ENCODE assay signal across 15 mouse cellular contexts in the genomic region with DNA sequence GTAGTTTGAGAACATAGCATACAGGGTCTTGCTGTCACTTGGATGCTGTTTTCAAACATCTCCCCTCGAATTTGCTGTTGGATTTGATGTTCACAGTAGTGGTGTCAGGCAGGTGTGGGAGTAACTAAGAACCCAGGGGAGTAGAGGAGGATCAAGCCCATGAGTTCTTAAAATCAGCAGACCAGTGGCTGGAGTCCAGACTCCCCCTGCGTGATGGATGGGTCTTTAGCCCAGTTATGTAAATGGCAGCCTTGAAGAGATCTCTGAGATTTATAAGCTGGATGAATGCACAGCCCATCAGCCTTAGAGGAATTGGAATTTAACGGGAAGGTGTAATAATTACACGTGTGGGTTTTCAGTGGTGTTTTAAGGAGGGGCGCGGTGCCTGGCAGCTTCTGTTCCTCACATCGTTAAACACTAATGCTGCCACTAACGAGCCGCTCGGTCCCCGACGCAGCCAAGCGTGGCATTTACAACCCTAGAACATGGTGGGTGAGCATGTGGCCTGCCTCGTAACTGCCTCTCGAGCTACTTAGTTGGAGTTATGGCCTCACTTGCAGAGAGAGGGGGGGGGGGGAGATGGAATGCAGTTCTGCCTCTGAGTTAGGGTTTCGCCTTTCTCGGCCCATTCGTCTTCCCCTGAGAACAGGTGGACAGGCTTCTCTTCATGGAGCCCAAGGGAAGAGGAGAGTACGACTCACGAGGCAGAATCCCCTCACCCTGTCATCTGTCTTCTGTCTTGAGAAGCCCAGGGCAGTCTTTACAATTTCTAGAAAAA.
DNase-seq lines count a peak whose midpoint lies in the region; ATAC-seq and TF ChIP-seq lines count a peak whose summit lies in the region.
"Had no signal": no experiment of that assay in that cellular context is flagged by ENCODE, and none has a peak within 500 bp of the region (broad histone marks: within the 10 kb centered on the region; RNA-seq: fewer than 3 reads in every experiment).

No protein-coding gene starts in this region.

- WGBS in hindbrain, embryonic 12.5 days: 59% methylated on average over 20 of the region's 20 CpGs
- WGBS in hindbrain, embryonic 10.5 days: 83% methylated on average over 20 of the region's 20 CpGs
- 49% methylated on average over 20 of the region's 20 CpGs for WGBS in hindbrain, embryonic 16.5 days
- WGBS in neural tube, embryonic 15.5 days: 19% methylated on average over 20 of the region's 20 CpGs
- 63% methylated on average over 20 of the region's 20 CpGs for WGBS in intestine, postnatal 0 days

- no peak overlapping the region for H3K27ac ChIP-seq in hindbrain, embryonic 12.5 days
- H3K27ac ChIP-seq in hindbrain, embryonic 10.5 days: no peak overlapping the region
- H3K27ac ChIP-seq in hindbrain, embryonic 16.5 days (ENCODE audit: low read depth, low read length): no peak overlapping the region
- 0 out of 2 replicates have a peak overlapping the region, but pooled peaks have one; percentile 33 for H3K27ac ChIP-seq in neural tube, embryonic 15.5 days (replicated peaks)
- H3K27ac ChIP-seq in intestine, postnatal 0 days (ENCODE audit: low read depth, low read length): no peak overlapping the region
- H3K27ac ChIP-seq: embryonic facial prominence, embryonic 13.5 days; midbrain, embryonic 13.5 days had no signal

- H3K4me2 ChIP-seq in hindbrain, embryonic 12.5 days (replicated peaks): no peak overlapping the region
- H3K4me2 ChIP-seq in hindbrain, embryonic 16.5 days (ENCODE audit: low read length): no peak overlapping the region
- H3K4me2 ChIP-seq in neural tube, embryonic 15.5 days: peak overlapping the region; percentile 7; the same call in 1 of the 2 replicates
- H3K4me2 ChIP-seq in intestine, postnatal 0 days (replicated peaks; ENCODE audit: low read depth): no peak overlapping the region
- H3K4me2 ChIP-seq: embryonic facial prominence, embryonic 13.5 days; heart, embryonic 12.5 days; midbrain, embryonic 13.5 days had no signal

- no peaks in the 10 kb centered on the region for H3K36me3 ChIP-seq in hindbrain, embryonic 12.5 days
- H3K36me3 ChIP-seq in hindbrain, embryonic 10.5 days: no peaks in the 10 kb centered on the region
- no peaks in the 10 kb centered on the region for H3K36me3 ChIP-seq in hindbrain, embryonic 16.5 days (ENCODE audit: control insufficient read depth, insufficient read depth, low read length)
- H3K36me3 ChIP-seq in neural tube, embryonic 15.5 days: no peaks in the 10 kb centered on the region
- no peaks in the 10 kb centered on the region for H3K36me3 ChIP-seq in intestine, postnatal 0 days (ENCODE audit: control insufficient read depth, insufficient read depth)
- H3K36me3 ChIP-seq: embryonic facial prominence, embryonic 13.5 days; midbrain, embryonic 13.5 days had no signal

- no peak for DNase-seq in hindbrain, embryonic 10.5 days (ENCODE audit: low spot score)
- DNase-seq in kidney, postnatal 25 days: peak; percentile 36 to 74
- DNase-seq in cerebellum, adult 11 months: no peak
- no peak for DNase-seq in urinary bladder, adult 18-20 months (ENCODE audit: low spot score in 2 of 2)
- DNase-seq: adrenal gland, postnatal 25 days; cerebellum, adult 2 months; lung, adult 2 months had no signal

- H3K4me3 ChIP-seq in hindbrain, embryonic 12.5 days: no peak overlapping the region
- H3K4me3 ChIP-seq in hindbrain, embryonic 10.5 days: no peak overlapping the region
- no peak overlapping the region for H3K4me3 ChIP-seq in hindbrain, embryonic 16.5 days (ENCODE audit: low read length)
- no peak overlapping the region for H3K4me3 ChIP-seq in neural tube, embryonic 15.5 days (replicated peaks)
- no peak overlapping the region for H3K4me3 ChIP-seq in intestine, postnatal 0 days (ENCODE audit: low read depth, low read length)
- H3K4me3 ChIP-seq: embryonic facial prominence, embryonic 13.5 days; heart, embryonic 12.5 days; midbrain, embryonic 13.5 days had no signal

- H3K4me1 ChIP-seq in hindbrain, embryonic 12.5 days: peaks cover 6% of the 10 kb centered on the region; the same call in 1 of the 2 replicates
- peaks cover 32% of the 10 kb centered on the region for H3K4me1 ChIP-seq in hindbrain, embryonic 10.5 days (replicated peaks)
- no peaks in the 10 kb centered on the region for H3K4me1 ChIP-seq in hindbrain, embryonic 16.5 days (ENCODE audit: control insufficient read depth, insufficient read depth, low read depth, low read length)
- peaks cover 20% of the 10 kb centered on the region for H3K4me1 ChIP-seq in neural tube, embryonic 15.5 days
- no peaks in the 10 kb centered on the region for H3K4me1 ChIP-seq in intestine, postnatal 0 days (replicated peaks; ENCODE audit: control insufficient read depth, insufficient read depth, low read length)
- H3K4me1 ChIP-seq: embryonic facial prominence, embryonic 13.5 days; heart, embryonic 12.5 days had no signal

- H3K27me3 ChIP-seq in hindbrain, embryonic 12.5 days: peaks cover 10% of the 10 kb centered on the region; the same call in 1 of the 2 replicates
- H3K27me3 ChIP-seq in hindbrain, embryonic 10.5 days (ENCODE audit: insufficient read depth, poor library complexity, severe bottlenecking): peaks cover 10% of the 10 kb centered on the region; the same call in 1 of the 2 replicates
- H3K27me3 ChIP-seq in hindbrain, embryonic 16.5 days (replicated peaks; ENCODE audit: control insufficient read depth, insufficient read depth, low read length): no peaks in the 10 kb centered on the region; the same call in 1 of the 2 replicates
- peaks cover 28% of the 10 kb centered on the region for H3K27me3 ChIP-seq in neural tube, embryonic 15.5 days (replicated peaks)
- H3K27me3 ChIP-seq in intestine, postnatal 0 days (replicated peaks; ENCODE audit: control insufficient read depth, insufficient read depth, low read length): no peaks in the 10 kb centered on the region
- H3K27me3 ChIP-seq: embryonic facial prominence, embryonic 13.5 days; heart, embryonic 12.5 days had no signal

- ATAC-seq in hindbrain, embryonic 12.5 days (ENCODE audit: low FRiP score): 0 out of 2 replicates have a peak, but pooled peaks have one; percentile 58
- peak; percentile 71 for ATAC-seq in hindbrain, embryonic 16.5 days
- peak; percentile 88 for ATAC-seq in neural tube, embryonic 15.5 days (ENCODE audit: low FRiP score)
- ATAC-seq in intestine, postnatal 0 days: no peak
- ATAC-seq: inflammation-experienced regulatory T-cells, adult 6 months; midbrain, embryonic 13.5 days had no signal

- no peaks in the 10 kb centered on the region for H3K9me3 ChIP-seq in hindbrain, embryonic 12.5 days (replicated peaks)
- H3K9me3 ChIP-seq in hindbrain, embryonic 10.5 days: no peaks in the 10 kb centered on the region
- no peaks in the 10 kb centered on the region for H3K9me3 ChIP-seq in hindbrain, embryonic 16.5 days (ENCODE audit: control insufficient read depth, low read length)
- no peaks in the 10 kb centered on the region for H3K9me3 ChIP-seq in neural tube, embryonic 15.5 days (replicated peaks)
- H3K9me3 ChIP-seq in intestine, postnatal 0 days (ENCODE audit: control insufficient read depth): no peaks in the 10 kb centered on the region
- H3K9me3 ChIP-seq: embryonic facial prominence, embryonic 13.5 days; heart, embryonic 12.5 days; midbrain, embryonic 13.5 days had no signal

- H3K9ac ChIP-seq in hindbrain, embryonic 12.5 days: no peak overlapping the region
- H3K9ac ChIP-seq in hindbrain, embryonic 16.5 days (ENCODE audit: low read depth, low read length): no peak overlapping the region
- no peak overlapping the region for H3K9ac ChIP-seq in neural tube, embryonic 15.5 days (replicated peaks)
- H3K9ac ChIP-seq in intestine, postnatal 0 days (ENCODE audit: low read depth, low read length): no peak overlapping the region
- H3K9ac ChIP-seq: embryonic facial prominence, embryonic 13.5 days; heart, embryonic 12.5 days; midbrain, embryonic 13.5 days had no signal

- TF ChIP-seq CTCF in intestine, postnatal 0 days (IDR thresholded peaks at IDR 0.05; ENCODE audit: low read depth): no peak

Comparison
In these comparisons a context has a peak if more than half of its experiments do, and no peak if none do; other contexts are left out.
1. DNase-seq: peak in kidney, postnatal 25 days (2 of 2); none in hindbrain, embryonic 10.5 days (single experiment), cerebellum, adult 11 months (single experiment) and urinary bladder, adult 18-20 months (0 of 2).